Mouse (Mus musculus) urinary bladder, postnatal 25 days (tissue): ENCODE measurements around the gene Cpm.

Source experiments
- DNase-seq: peaks from one replicate; pipeline ENCODE4 v3.0.0; 2022; ENCODE audit warnings: low spot score

Gene Cpm

GRCm38 (mm10) chr10:117676036-117676643, 46.8 kb downstream of the Cpm start:
- DNase-seq: no peak

- no peak for DNase-seq
Measured at GRCm38 (mm10) chr10:117676644-117677313, 47.5 kb downstream of the Cpm start.

GRCm38 (mm10) chr10:117677494-117678236, 48.4 kb downstream of the Cpm start:
- DNase-seq: no peak

GRCm38 (mm10) chr10:117678357-117678756, 49.1 kb downstream of the Cpm start:
- DNase-seq: no peak

GRCm38 (mm10) chr10:117679029-117679686, 49.9 kb downstream of the Cpm start:
- no peak for DNase-seq

- no peak for DNase-seq
Measured at GRCm38 (mm10) chr10:117679963-117680473, 50.7 kb downstream of the Cpm start.

- DNase-seq: no peak
Measured at GRCm38 (mm10) chr10:117680868-117681513, 51.7 kb downstream of the Cpm start.

- no peak for DNase-seq
Measured at GRCm38 (mm10) chr10:117681543-117681942, 52.2 kb downstream of the Cpm start.

- DNase-seq: no peak
Measured at GRCm38 (mm10) chr10:117681999-117682857, 52.9 kb downstream of the Cpm start.

- DNase-seq: no peak
Measured at GRCm38 (mm10) chr10:117682858-117683733, 53.8 kb downstream of the Cpm start.

- DNase-seq: no peak
Measured at GRCm38 (mm10) chr10:117683734-117684037, 54.4 kb downstream of the Cpm start.

GRCm38 (mm10) chr10:117684298-117685170, 55.2 kb downstream of the Cpm start:
- DNase-seq: no peak

- DNase-seq: no peak
Measured at GRCm38 (mm10) chr10:117685171-117685848, 56.0 kb downstream of the Cpm start.

GRCm38 (mm10) chr10:117685849-117686591, 56.7 kb downstream of the Cpm start:
- DNase-seq: no peak

- no peak for DNase-seq
Measured at GRCm38 (mm10) chr10:117687018-117687417, 57.7 kb downstream of the Cpm start.

GRCm38 (mm10) chr10:117687577-117687976, 58.3 kb downstream of the Cpm start:
- no peak for DNase-seq

GRCm38 (mm10) chr10:117688204-117689151, 59.2 kb downstream of the Cpm start:
- DNase-seq: no peak
